Mouse (Mus musculus): ENCODE measurements around the gene Scube1. TPM values are rescaled to one million over a fixed set of nuclear protein-coding genes. Genes with fewer than 3 reads are reported as not detected.

Scube1 gene
- total and polyA plus RNA-seq, 3 experiments: not detected

DNA sequence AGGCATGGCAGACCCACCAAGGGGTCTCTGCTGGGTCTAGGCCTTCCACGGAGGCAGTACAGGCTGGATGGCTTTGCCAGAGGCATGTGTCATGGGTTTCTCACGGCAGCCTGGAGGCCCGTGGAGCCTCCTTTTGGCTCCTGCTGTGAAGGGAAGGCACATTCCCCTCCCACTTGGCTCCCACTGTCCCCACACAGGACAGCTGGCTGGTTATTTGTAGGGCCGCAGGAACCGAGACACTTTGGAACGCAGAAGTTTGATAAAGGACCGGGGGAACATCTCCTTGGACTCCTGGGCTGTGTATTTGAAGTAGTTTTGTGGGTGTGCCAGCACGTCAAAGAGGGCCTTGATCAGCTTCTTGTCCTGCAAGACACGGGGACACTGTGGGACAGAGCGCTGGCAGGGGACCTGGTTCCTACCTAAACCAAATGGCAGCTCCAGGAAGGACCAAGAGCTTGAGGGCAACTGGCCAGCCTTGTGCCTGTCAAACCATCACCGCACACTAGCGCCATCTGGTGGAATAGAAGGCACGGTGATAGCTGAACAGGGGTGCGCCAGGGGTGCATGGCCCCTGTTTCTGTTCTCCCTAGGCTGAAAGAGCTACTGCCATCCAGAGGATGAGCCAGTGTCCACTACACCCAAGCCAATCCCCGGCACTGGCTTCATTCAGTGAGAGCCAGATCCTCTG is 117.6 kb downstream of the Scube1 start:
- no peak overlapping the region for H3K4me2 ChIP-seq (ENCODE audit: insufficient read depth, low read depth, poor library complexity, severe bottlenecking)
- peaks cover 53% of the 10 kb centered on the region for H3K27me3 ChIP-seq (replicated peaks)
- no peaks in the 10 kb centered on the region for H3K9me3 ChIP-seq (replicated peaks; ENCODE audit: low read length)
- H3K9ac ChIP-seq (ENCODE audit: insufficient read depth, low read depth): no peak overlapping the region
- no peak overlapping the region for H3K4me3 ChIP-seq (replicated peaks in 1 of 3; ENCODE audit: low read depth in 2 of 3, low read length in 2 of 3, poor library complexity in 1 of 3)
- H3K36me3 ChIP-seq (replicated peaks in 1 of 2; ENCODE audit: control insufficient read depth in 1 of 2, insufficient read depth in 1 of 2, low read length in 1 of 2): no peaks in the 10 kb centered on the region
- H3K79me2 ChIP-seq (replicated peaks; ENCODE audit: control insufficient read depth, extremely low read depth, insufficient read depth, poor library complexity, severe bottlenecking): no peaks in the 10 kb centered on the region
- no peak overlapping the region for H3K27ac ChIP-seq (ENCODE audit: insufficient read depth, low read depth)
- no peak for TF ChIP-seq MAX (IDR thresholded peaks at IDR 0.05; ENCODE audit: low read length)
- no peak for TF ChIP-seq MAFK (IDR thresholded peaks at IDR 0.05; ENCODE audit: insufficient replicate concordance, low read length)
- TF ChIP-seq RAD21 (IDR thresholded peaks at IDR 0.05; ENCODE audit: low read depth, low read length): peak; percentile 58
- TF ChIP-seq NELFE (IDR thresholded peaks at IDR 0.05; ENCODE audit: low read depth, low read length): peak; percentile 31; the same call in 1 of the 2 replicates
- peak; percentile 65 for TF ChIP-seq SMC3 (IDR thresholded peaks at IDR 0.05; ENCODE audit: low read depth, low read length)
- TF ChIP-seq BHLHE40 (IDR thresholded peaks at IDR 0.05; ENCODE audit: low read depth, low read length): no peak
- peak; percentile 34; the same call in 1 of the 2 replicates for TF ChIP-seq ELF1 (IDR thresholded peaks at IDR 0.05; ENCODE audit: low read depth, low read length)
- TF ChIP-seq CTCF (conservative IDR thresholded peaks at IDR 0.05 in 1 of 2, IDR thresholded peaks at IDR 0.05 in 1 of 2; ENCODE audit: low read depth in 2 of 2, low read length in 2 of 2): peak; percentile 55 to 81
- in situ Hi-C loops (cut with MboI; ENCODE audit: low pct_ligation_motif_present, low pct_unique_long_range_greater_than_20kb, low sequenced_read_pairs): no loop called here
- peaks cover 6 to 8% of the 10 kb centered on the region in 2 experiments for H3K4me1 ChIP-seq (ENCODE audit: control insufficient read depth in 1 of 2, insufficient read depth in 2 of 2)
- DNase-seq (ENCODE audit: extremely low read depth): peak; percentile 59
- dilution Hi-C loops (cut with MboI; ENCODE audit: extremely low pct_ligation_motif_present, extremely low pct_unique_long_range_greater_than_20kb, low sequenced_read_pairs): no loop called here

DNA sequence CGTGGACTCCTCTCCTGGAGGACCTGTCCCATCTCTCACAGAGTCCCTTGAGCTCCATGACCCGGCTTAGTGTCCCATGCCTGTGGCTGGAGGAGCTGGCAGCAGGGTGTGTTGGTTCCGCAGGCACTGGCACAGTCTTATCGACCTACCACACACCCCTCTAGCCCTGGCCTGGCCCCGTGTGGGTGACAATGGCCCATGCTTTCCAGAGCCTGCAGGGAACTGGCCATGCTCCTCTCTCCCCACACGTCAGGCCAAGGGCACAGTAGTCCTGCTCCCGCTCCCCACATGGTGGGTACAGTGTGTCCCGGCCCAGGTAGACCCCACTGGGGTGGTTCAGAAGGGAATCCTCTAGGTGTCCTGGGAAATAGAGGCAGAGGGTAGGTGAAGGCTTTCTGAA is 118.1 kb downstream of the Scube1 start:
- Histone ChIP-seq H3K9ac (ENCODE audit: insufficient read depth, low read depth) (no peak overlapping the region), H3K9me3 (replicated peaks; ENCODE audit: low read length) (no peaks in the 10 kb centered on the region), H3K4me3 (replicated peaks in 1 of 3; ENCODE audit: low read depth in 2 of 3, low read length in 2 of 3, poor library complexity in 1 of 3) (no peak overlapping the region), H3K79me2 (replicated peaks; ENCODE audit: control insufficient read depth, extremely low read depth, insufficient read depth, poor library complexity, severe bottlenecking) (no peaks in the 10 kb centered on the region), H3K27me3 (replicated peaks) (peaks cover 48% of the 10 kb centered on the region), H3K4me1 (ENCODE audit: control insufficient read depth in 1 of 2, insufficient read depth in 2 of 2) (peaks cover 6 to 8% of the 10 kb centered on the region in 2 experiments), H3K27ac (ENCODE audit: insufficient read depth, low read depth) (no peak overlapping the region), H3K4me2 (ENCODE audit: insufficient read depth, low read depth, poor library complexity, severe bottlenecking) (no peak overlapping the region), H3K36me3 (replicated peaks in 1 of 2; ENCODE audit: control insufficient read depth in 1 of 2, insufficient read depth in 1 of 2, low read length in 1 of 2) (no peaks in the 10 kb centered on the region)
- no peak for TF ChIP-seq UBTF (IDR thresholded peaks at IDR 0.05; ENCODE audit: low read depth, low read length)
- dilution Hi-C loops (cut with MboI; ENCODE audit: extremely low pct_ligation_motif_present, extremely low pct_unique_long_range_greater_than_20kb, low sequenced_read_pairs) (no loop called here), in situ Hi-C loops (cut with MboI; ENCODE audit: low pct_ligation_motif_present, low pct_unique_long_range_greater_than_20kb, low sequenced_read_pairs) (no loop called here)
- DNase-seq (ENCODE audit: extremely low read depth): no peak

- no peak for DNase-seq (ENCODE audit: extremely low read depth)
- no peaks in the 10 kb centered on the region for H3K9me3 ChIP-seq (replicated peaks; ENCODE audit: low read length)
- H3K4me2 ChIP-seq (ENCODE audit: insufficient read depth, low read depth, poor library complexity, severe bottlenecking): no peak overlapping the region
- no peak for TF ChIP-seq RAD21 (IDR thresholded peaks at IDR 0.05; ENCODE audit: low read depth, low read length)
- TF ChIP-seq EP300 (IDR thresholded peaks at IDR 0.05; ENCODE audit: low read length): no peak
- TF ChIP-seq MAX (IDR thresholded peaks at IDR 0.05; ENCODE audit: low read length): no peak
- no peaks in the 10 kb centered on the region for H3K79me2 ChIP-seq (replicated peaks; ENCODE audit: control insufficient read depth, extremely low read depth, insufficient read depth, poor library complexity, severe bottlenecking)
- H3K9ac ChIP-seq (ENCODE audit: insufficient read depth, low read depth): no peak overlapping the region
- H3K4me3 ChIP-seq (replicated peaks in 1 of 3; ENCODE audit: low read depth in 2 of 3, low read length in 2 of 3, poor library complexity in 1 of 3): no peak overlapping the region
- H3K27ac ChIP-seq (ENCODE audit: insufficient read depth, low read depth): no peak overlapping the region
- H3K27me3 ChIP-seq (replicated peaks): peaks cover 43% of the 10 kb centered on the region
- H3K36me3 ChIP-seq (replicated peaks in 1 of 2; ENCODE audit: control insufficient read depth in 1 of 2, insufficient read depth in 1 of 2, low read length in 1 of 2): no peaks in the 10 kb centered on the region
- H3K4me1 ChIP-seq (ENCODE audit: control insufficient read depth in 1 of 2, insufficient read depth in 2 of 2): peaks cover 6 to 8% of the 10 kb centered on the region in 2 experiments
- in situ Hi-C loops (cut with MboI; ENCODE audit: low pct_ligation_motif_present, low pct_unique_long_range_greater_than_20kb, low sequenced_read_pairs) (no loop called here), dilution Hi-C loops (cut with MboI; ENCODE audit: extremely low pct_ligation_motif_present, extremely low pct_unique_long_range_greater_than_20kb, low sequenced_read_pairs) (no loop called here)
These were observed 118.6 kb downstream of the Scube1 start for GRCm38 (mm10) chr15:83606216-83606615.

Data from CH12.LX (cell line).